Mouse (Mus musculus): ENCODE measurements around the gene Cbln3. TPM values are rescaled to one million over a fixed set of nuclear protein-coding genes. Genes with fewer than 3 reads are reported as not detected.

Cbln3 gene
- 0.20 and 0.31 TPM in 2 replicates for polyA plus RNA-seq (2015; fragmentation: Nextera tagmentation; extraction: Ambion mirVana)

DNA sequence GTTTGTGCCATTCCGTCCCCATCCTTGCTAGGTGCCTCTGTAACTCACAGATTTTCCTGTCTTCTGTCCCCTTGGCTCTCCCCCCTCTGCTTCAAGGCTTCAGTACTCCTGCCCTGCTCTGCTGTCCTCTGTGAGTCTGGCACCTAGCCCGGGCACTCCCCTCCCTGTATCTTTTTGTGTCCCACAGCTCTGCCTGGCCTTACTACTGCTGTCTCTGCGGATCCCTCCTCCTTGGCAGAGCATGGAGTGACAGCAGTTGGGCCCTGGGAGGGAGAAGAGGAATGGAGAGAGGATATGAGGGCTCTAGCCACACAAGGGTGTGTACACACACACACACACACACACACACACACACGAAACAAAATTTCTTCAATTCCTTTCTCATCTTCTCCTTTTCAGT, at the start of gene Cbln3:
Gene Cbln3 (minus strand): TSS at position 227 of the 400 bp plus-strand sequence.
- Histone ChIP-seq H3K4me1 (replicated peaks) (peaks cover 51% of the 10 kb centered on the region), H3K36me3 (replicated peaks) (peaks cover 33% of the 10 kb centered on the region), H3K27me3 (no peaks in the 10 kb centered on the region), H3K4me2 (peak within 1 kb of the TSS; percentile 78), H3K4me3 (replicated peaks) (peak within 1 kb of the TSS; percentile 85), H3K27ac (replicated peaks) (peak within 1 kb of the TSS; percentile 93), H3K9ac (peak within 1 kb of the TSS; percentile 95), H3K9me3 (replicated peaks) (no peaks in the 10 kb centered on the region)
- ATAC-seq (ENCODE audit: insufficient read depth), result no peak
- WGBS (ENCODE audit: insufficient replicate concordance), result 41% methylated on average over 4 of the region's 4 CpGs

- Histone ChIP-seq H3K27me3 (no peaks in the 10 kb centered on the region), H3K36me3 (replicated peaks) (no peaks in the 10 kb centered on the region), H3K27ac (replicated peaks) (no peak overlapping the region), H3K4me2 (no peak overlapping the region), H3K9ac (no peak overlapping the region), H3K9me3 (replicated peaks) (no peaks in the 10 kb centered on the region), H3K4me1 (replicated peaks) (peaks cover 6% of the 10 kb centered on the region; the same call in 1 of the 2 replicates), H3K4me3 (replicated peaks) (no peak overlapping the region)
- 36% methylated on average over 7 of the region's 7 CpGs for WGBS (ENCODE audit: insufficient replicate concordance)
- no peak for ATAC-seq (ENCODE audit: insufficient read depth)
Measured at GRCm38 (mm10) chr14:55933586-55933985, 49.4 kb upstream of the Cbln3 start.

DNA sequence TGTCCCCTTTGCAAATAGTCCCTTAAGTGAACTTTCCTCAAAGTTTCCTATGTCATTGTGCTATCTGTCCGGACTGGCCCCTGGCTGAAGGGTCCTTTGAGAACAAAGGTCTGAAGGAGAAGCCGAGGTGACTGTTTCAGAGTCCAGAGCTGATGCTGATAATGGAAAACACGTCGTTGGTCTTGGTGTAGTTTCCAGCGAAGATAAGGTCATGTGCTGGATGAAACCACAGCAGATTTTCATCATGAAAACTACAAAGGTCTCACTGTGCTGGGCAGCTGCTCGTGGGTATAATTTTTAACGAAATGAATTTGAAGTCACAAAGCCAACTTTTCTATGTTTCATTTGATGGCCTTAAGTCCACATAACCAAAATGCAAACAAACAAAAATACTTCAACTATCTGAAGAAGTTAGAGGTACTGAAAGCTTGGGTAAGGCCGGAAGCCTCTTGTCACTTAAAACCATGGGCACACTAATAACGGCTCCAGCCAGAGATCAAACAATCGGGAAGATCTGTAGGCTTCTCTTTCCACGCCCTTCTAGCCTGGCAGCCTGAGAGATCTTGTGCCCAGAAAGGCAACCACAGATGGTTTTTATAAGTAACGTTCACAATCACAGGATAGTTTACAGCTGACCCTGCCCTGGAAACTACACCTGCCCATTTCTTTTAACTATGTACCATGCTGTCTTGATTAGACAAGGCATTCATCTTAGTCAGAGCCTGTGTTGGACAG, 45.2 kb upstream of the Cbln3 start:
- Histone ChIP-seq H3K36me3 (replicated peaks) (no peaks in the 10 kb centered on the region), H3K27ac (replicated peaks) (no peak overlapping the region), H3K27me3 (no peaks in the 10 kb centered on the region), H3K4me1 (replicated peaks) (peaks cover 23% of the 10 kb centered on the region), H3K4me2 (no peak overlapping the region), H3K9me3 (replicated peaks) (no peaks in the 10 kb centered on the region), H3K9ac (no peak overlapping the region), H3K4me3 (replicated peaks) (no peak overlapping the region)
- ATAC-seq (ENCODE audit: insufficient read depth), result no peak
- 29% methylated on average over 12 of the region's 12 CpGs for WGBS (ENCODE audit: insufficient replicate concordance)

- Histone ChIP-seq H3K27ac (replicated peaks) (no peak overlapping the region), H3K36me3 (replicated peaks) (no peaks in the 10 kb centered on the region), H3K9me3 (replicated peaks) (no peaks in the 10 kb centered on the region), H3K4me1 (replicated peaks) (peaks cover 41% of the 10 kb centered on the region), H3K4me3 (replicated peaks) (no peak overlapping the region), H3K9ac (no peak overlapping the region), H3K27me3 (no peaks in the 10 kb centered on the region), H3K4me2 (no peak overlapping the region)
- no peak for ATAC-seq (ENCODE audit: insufficient read depth)
- 42% methylated on average over 4 of the region's 4 CpGs for WGBS (ENCODE audit: insufficient replicate concordance)
Measured at GRCm38 (mm10) chr14:55926847-55927246, 42.7 kb upstream of the Cbln3 start.

- peak overlapping the region; percentile 7; the same call in 1 of the 2 replicates for H3K4me3 ChIP-seq (replicated peaks)
- H3K27me3 ChIP-seq, result no peaks in the 10 kb centered on the region
- H3K36me3 ChIP-seq (replicated peaks), result no peaks in the 10 kb centered on the region
- peak overlapping the region; percentile 62 for H3K4me2 ChIP-seq
- peak overlapping the region; percentile 82 for H3K27ac ChIP-seq (replicated peaks)
- H3K4me1 ChIP-seq (replicated peaks), result peaks cover 46% of the 10 kb centered on the region
- 9% methylated on average over 7 of the region's 7 CpGs for WGBS (ENCODE audit: insufficient replicate concordance)
- no peaks in the 10 kb centered on the region for H3K9me3 ChIP-seq (replicated peaks)
- H3K9ac ChIP-seq, result no peak overlapping the region; the same call in 1 of the 2 replicates
- peak; percentile 86 for ATAC-seq (ENCODE audit: insufficient read depth)
Measured at GRCm38 (mm10) chr14:55922475-55923232, 38.5 kb upstream of the Cbln3 start.

- no peaks in the 10 kb centered on the region for H3K9me3 ChIP-seq (replicated peaks)
- H3K4me3 ChIP-seq (replicated peaks), result no peak overlapping the region
- H3K4me1 ChIP-seq (replicated peaks), result peaks cover 25% of the 10 kb centered on the region
- H3K4me2 ChIP-seq, result no peak overlapping the region
- ATAC-seq (ENCODE audit: insufficient read depth), result no peak
- WGBS (ENCODE audit: insufficient replicate concordance), result 32% methylated on average over 14 of the region's 14 CpGs
- no peak overlapping the region for H3K9ac ChIP-seq
- H3K27me3 ChIP-seq, result no peaks in the 10 kb centered on the region
- H3K27ac ChIP-seq (replicated peaks), result no peak overlapping the region
- H3K36me3 ChIP-seq (replicated peaks), result no peaks in the 10 kb centered on the region
Measured at GRCm38 (mm10) chr14:55918240-55919082, 34.3 kb upstream of the Cbln3 start.

- no peak for ATAC-seq (ENCODE audit: insufficient read depth)
Measured at GRCm38 (mm10) chr14:55913406-55913805, 29.2 kb upstream of the Cbln3 start.

DNA sequence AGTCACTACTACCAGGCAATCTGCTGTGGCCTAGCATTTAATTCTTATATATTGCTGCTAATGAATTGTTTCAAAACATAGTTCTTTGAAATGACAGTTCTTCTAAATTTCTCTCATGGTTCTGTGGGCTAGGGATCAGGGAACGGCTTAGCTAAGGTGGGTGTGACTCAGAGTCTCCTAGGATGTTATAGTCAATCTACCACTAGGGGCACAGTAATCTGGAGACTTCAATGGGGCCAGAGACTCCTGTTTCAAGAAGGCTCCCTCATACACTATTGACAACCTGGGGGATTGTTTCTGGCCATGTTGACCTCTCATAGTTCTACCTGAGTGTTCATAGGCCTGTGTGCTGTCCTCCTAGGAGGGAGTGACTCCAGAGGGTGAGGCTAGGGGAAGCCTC, 21.3 kb upstream of the Cbln3 start:
- no peak overlapping the region for H3K4me2 ChIP-seq
- H3K27ac ChIP-seq (replicated peaks), result no peak overlapping the region
- peaks cover 10% of the 10 kb centered on the region for H3K4me1 ChIP-seq (replicated peaks)
- H3K9ac ChIP-seq, result no peak overlapping the region
- no peak for ATAC-seq (ENCODE audit: insufficient read depth)
- no peaks in the 10 kb centered on the region for H3K36me3 ChIP-seq (replicated peaks)
- H3K9me3 ChIP-seq (replicated peaks), result no peaks in the 10 kb centered on the region
- 11% methylated on average over 1 of the region's 1 CpGs for WGBS (ENCODE audit: insufficient replicate concordance)
- no peak overlapping the region for H3K4me3 ChIP-seq (replicated peaks)
- H3K27me3 ChIP-seq, result 0 out of 2 replicates have a peak, but pooled peaks cover under 1% of the 10 kb centered on the region

More at GRCm38 (mm10) chr14:55913406-55913805, 29.2 kb upstream of the Cbln3 start:
- H3K36me3 ChIP-seq (replicated peaks), result no peaks in the 10 kb centered on the region
- H3K27ac ChIP-seq (replicated peaks), result no peak overlapping the region
- H3K27me3 ChIP-seq, result no peaks in the 10 kb centered on the region
- no peak overlapping the region for H3K4me3 ChIP-seq (replicated peaks)
- WGBS (ENCODE audit: insufficient replicate concordance), result 27% methylated on average over 4 of the region's 4 CpGs
- no peaks in the 10 kb centered on the region for H3K4me1 ChIP-seq (replicated peaks)
- H3K9ac ChIP-seq, result no peak overlapping the region
- H3K9me3 ChIP-seq (replicated peaks), result no peaks in the 10 kb centered on the region
- H3K4me2 ChIP-seq, result no peak overlapping the region

- H3K27ac ChIP-seq (replicated peaks), result no peak overlapping the region
- WGBS (ENCODE audit: insufficient replicate concordance), result 9% methylated on average over 12 of the region's 12 CpGs
- H3K9ac ChIP-seq, result no peak overlapping the region
- peaks cover 28% of the 10 kb centered on the region for H3K4me1 ChIP-seq (replicated peaks)
- no peaks in the 10 kb centered on the region for H3K9me3 ChIP-seq (replicated peaks)
- peak overlapping the region; percentile 51 for H3K4me3 ChIP-seq (replicated peaks)
- no peak for ATAC-seq (ENCODE audit: insufficient read depth)
- H3K36me3 ChIP-seq (replicated peaks), result peaks cover 24% of the 10 kb centered on the region
- H3K4me2 ChIP-seq, result peak overlapping the region; percentile 81
- peaks cover 13% of the 10 kb centered on the region for H3K27me3 ChIP-seq
Measured at GRCm38 (mm10) chr14:55900414-55900755, 16.2 kb upstream of the Cbln3 start.

DNA sequence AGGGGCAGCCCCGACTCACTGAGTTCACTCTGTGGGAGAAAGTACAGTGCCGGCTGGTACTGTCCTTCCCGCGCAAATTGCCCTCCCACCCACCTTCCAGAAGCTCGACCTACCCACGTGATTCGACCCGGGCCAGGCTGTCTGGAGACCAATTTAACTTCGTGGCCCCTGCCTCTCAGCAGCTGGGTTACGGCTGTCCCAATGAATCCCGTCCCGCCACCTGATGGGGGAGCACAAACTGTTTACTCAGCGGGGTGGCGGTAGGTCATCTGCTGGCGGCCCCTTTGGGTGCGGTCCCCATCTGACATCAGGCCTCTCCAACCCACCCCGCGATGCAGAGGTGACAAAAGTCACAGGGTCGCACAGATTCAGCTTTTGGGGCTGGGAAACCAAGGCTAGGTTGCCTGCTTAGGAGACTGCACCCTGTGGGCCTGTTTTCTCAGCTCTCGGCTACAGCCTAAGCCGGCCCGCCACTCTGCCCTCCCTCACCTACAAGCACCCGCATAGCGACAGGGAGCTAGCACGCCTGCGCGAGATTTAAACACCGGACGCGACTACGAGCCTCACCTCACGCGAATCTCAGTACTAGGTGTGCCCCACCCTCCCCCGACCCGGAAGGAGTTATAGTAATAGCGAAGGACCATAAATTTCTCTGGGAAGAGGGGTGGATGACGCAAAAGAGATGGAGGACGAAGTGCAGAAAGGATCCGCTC, 15.7 kb upstream of the Cbln3 start, which contains the start of gene Sdr39u1:
Gene Sdr39u1 (minus strand): TSS at position 593 of the 713 bp plus-strand sequence.
- ATAC-seq (ENCODE audit: insufficient read depth), result peak; percentile 70
- Histone ChIP-seq H3K4me2 (peak within 1 kb of the TSS; percentile 81), H3K27me3 (peaks cover 13% of the 10 kb centered on the region), H3K36me3 (replicated peaks) (peaks cover 29% of the 10 kb centered on the region), H3K27ac (replicated peaks) (0 out of 2 replicates have a peak within 1 kb of the TSS, but pooled peaks have one; percentile 41), H3K4me1 (replicated peaks) (peaks cover 28% of the 10 kb centered on the region), H3K4me3 (replicated peaks) (peak within 1 kb of the TSS; percentile 51), H3K9ac (peak within 1 kb of the TSS; percentile 40; the same call in 1 of the 2 replicates), H3K9me3 (replicated peaks) (no peaks in the 10 kb centered on the region)
- WGBS (ENCODE audit: insufficient replicate concordance), result 2% methylated on average over 39 of the region's 39 CpGs
